Comparison of ENCODE assay signal across 24 mouse cellular contexts in the genomic region with DNA sequence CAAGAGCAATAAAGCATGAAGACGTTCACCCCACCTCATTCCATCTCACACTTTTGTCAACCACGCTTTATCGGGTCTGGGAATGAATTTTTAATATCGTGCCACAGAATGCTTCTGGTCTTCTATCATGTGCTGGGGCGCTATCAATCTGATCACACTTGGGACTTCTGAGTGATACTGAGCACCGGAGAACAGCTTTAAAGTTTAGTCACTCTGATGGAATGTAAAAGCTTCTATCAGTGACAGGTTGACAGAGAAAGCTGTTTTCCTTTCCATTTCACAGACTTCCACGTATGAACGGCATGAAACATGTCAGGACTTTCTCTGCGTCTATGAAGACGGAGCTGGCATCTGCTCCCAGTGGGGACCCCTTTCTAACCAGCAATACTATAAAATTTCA.
A peak's percentile ranks its signal among the peaks of the same experiment; 100 is the strongest.
DNase-seq lines count a peak whose midpoint lies in the region; ATAC-seq and TF ChIP-seq lines count a peak whose summit lies in the region.
"Had no signal": no experiment of that assay in that cellular context is flagged by ENCODE, and none has a peak within 500 bp of the region (broad histone marks: within the 10 kb centered on the region; RNA-seq: fewer than 3 reads in every experiment).

No protein-coding gene starts in this region.

- no peaks in the 10 kb centered on the region for H3K36me3 ChIP-seq in forebrain, embryonic 15.5 days
- no peaks in the 10 kb centered on the region for H3K36me3 ChIP-seq in forebrain, embryonic 10.5 days (replicated peaks)
- H3K36me3 ChIP-seq in heart, embryonic 15.5 days: no peaks in the 10 kb centered on the region
- H3K36me3 ChIP-seq in heart, embryonic 11.5 days (ENCODE audit: control insufficient read depth, insufficient read depth, low read length): no peaks in the 10 kb centered on the region
- no peaks in the 10 kb centered on the region for H3K36me3 ChIP-seq in lung, postnatal 0 days (ENCODE audit: insufficient read depth, low read length)
- H3K36me3 ChIP-seq in neural tube, embryonic 15.5 days: no peaks in the 10 kb centered on the region
- H3K36me3 ChIP-seq: embryonic facial prominence, embryonic 15.5 days; liver, embryonic 13.5 days had no signal

- TF ChIP-seq EP300 in lung, postnatal 0 days (IDR thresholded peaks at IDR 0.05): 0 out of 2 replicates have a peak, but pooled peaks have one; percentile 38

- H3K4me3 ChIP-seq in forebrain, embryonic 15.5 days: no peak overlapping the region
- no peak overlapping the region for H3K4me3 ChIP-seq in forebrain, embryonic 10.5 days
- H3K4me3 ChIP-seq in heart, embryonic 15.5 days: no peak overlapping the region
- no peak overlapping the region for H3K4me3 ChIP-seq in heart, embryonic 11.5 days (ENCODE audit: low read depth, low read length)
- no peak overlapping the region for H3K4me3 ChIP-seq in lung, postnatal 0 days (ENCODE audit: low read depth, low read length)
- no peak overlapping the region for H3K4me3 ChIP-seq in neural tube, embryonic 15.5 days (replicated peaks)
- H3K4me3 ChIP-seq: embryonic facial prominence, embryonic 15.5 days; left cerebral cortex, adult 2 months; liver, embryonic 13.5 days had no signal

- no peak for TF ChIP-seq CTCF in lung, postnatal 0 days (IDR thresholded peaks at IDR 0.05)

- WGBS in forebrain, embryonic 15.5 days: 68% methylated on average over 10 of the region's 10 CpGs
- 93% methylated on average over 10 of the region's 10 CpGs for WGBS in forebrain, embryonic 10.5 days
- 30% methylated on average over 10 of the region's 10 CpGs for WGBS in heart, embryonic 15.5 days
- 35% methylated on average over 10 of the region's 10 CpGs for WGBS in heart, embryonic 11.5 days (ENCODE audit: insufficient replicate concordance)
- 47% methylated on average over 10 of the region's 10 CpGs for WGBS in lung, postnatal 0 days
- whole genome bisulfite sequencing in neural tube, embryonic 15.5 days: 52% methylated on average over 10 of the region's 10 CpGs

- H3K4me2 ChIP-seq in forebrain, embryonic 15.5 days (replicated peaks): no peak overlapping the region
- H3K4me2 ChIP-seq in heart, embryonic 15.5 days: 0 out of 2 replicates have a peak overlapping the region, but pooled peaks have one; percentile 7
- no peak overlapping the region for H3K4me2 ChIP-seq in heart, embryonic 11.5 days
- no peak overlapping the region for H3K4me2 ChIP-seq in lung, postnatal 0 days (replicated peaks; ENCODE audit: low read depth, low read length)
- no peak overlapping the region for H3K4me2 ChIP-seq in neural tube, embryonic 15.5 days
- H3K4me2 ChIP-seq: embryonic facial prominence, embryonic 15.5 days; liver, embryonic 13.5 days had no signal

- no peaks in the 10 kb centered on the region for H3K27me3 ChIP-seq in forebrain, embryonic 15.5 days
- H3K27me3 ChIP-seq in forebrain, embryonic 10.5 days (ENCODE audit: poor library complexity, severe bottlenecking): peaks cover 15% of the 10 kb centered on the region
- no peaks in the 10 kb centered on the region for H3K27me3 ChIP-seq in heart, embryonic 15.5 days
- H3K27me3 ChIP-seq in heart, embryonic 11.5 days (ENCODE audit: control insufficient read depth, insufficient read depth, low read length): no peaks in the 10 kb centered on the region
- no peaks in the 10 kb centered on the region for H3K27me3 ChIP-seq in lung, postnatal 0 days (replicated peaks; ENCODE audit: insufficient read depth, low read length)
- no peaks in the 10 kb centered on the region for H3K27me3 ChIP-seq in neural tube, embryonic 15.5 days (replicated peaks)
- H3K27me3 ChIP-seq: embryonic facial prominence, embryonic 15.5 days; liver, embryonic 13.5 days had no signal

- H3K9me3 ChIP-seq in forebrain, embryonic 15.5 days: no peaks in the 10 kb centered on the region
- no peaks in the 10 kb centered on the region for H3K9me3 ChIP-seq in forebrain, embryonic 10.5 days
- no peaks in the 10 kb centered on the region for H3K9me3 ChIP-seq in heart, embryonic 15.5 days (replicated peaks)
- H3K9me3 ChIP-seq in heart, embryonic 11.5 days (replicated peaks; ENCODE audit: control insufficient read depth, low read length): no peaks in the 10 kb centered on the region
- H3K9me3 ChIP-seq in lung, postnatal 0 days (ENCODE audit: low read length): no peaks in the 10 kb centered on the region
- no peaks in the 10 kb centered on the region for H3K9me3 ChIP-seq in neural tube, embryonic 15.5 days (replicated peaks)
- H3K9me3 ChIP-seq: embryonic facial prominence, embryonic 15.5 days; liver, embryonic 13.5 days had no signal

- H3K4me1 ChIP-seq in forebrain, embryonic 15.5 days: peaks cover 62% of the 10 kb centered on the region
- peaks cover 25% of the 10 kb centered on the region for H3K4me1 ChIP-seq in forebrain, embryonic 10.5 days
- peaks cover 5% of the 10 kb centered on the region; the same call in 1 of the 2 replicates for H3K4me1 ChIP-seq in heart, embryonic 15.5 days (replicated peaks)
- peaks cover 18% of the 10 kb centered on the region for H3K4me1 ChIP-seq in heart, embryonic 11.5 days (ENCODE audit: control insufficient read depth, insufficient read depth, low read length)
- no peaks in the 10 kb centered on the region for H3K4me1 ChIP-seq in lung, postnatal 0 days (ENCODE audit: insufficient read depth, low read depth, low read length)
- peaks cover 31% of the 10 kb centered on the region for H3K4me1 ChIP-seq in neural tube, embryonic 15.5 days
- H3K4me1 ChIP-seq: liver, embryonic 13.5 days had no signal

- H3K9ac ChIP-seq in forebrain, embryonic 15.5 days (replicated peaks): no peak overlapping the region
- no peak overlapping the region for H3K9ac ChIP-seq in heart, embryonic 15.5 days
- no peak overlapping the region for H3K9ac ChIP-seq in heart, embryonic 11.5 days (ENCODE audit: low read depth, low read length)
- H3K9ac ChIP-seq in lung, postnatal 0 days (replicated peaks; ENCODE audit: low read depth): no peak overlapping the region
- H3K9ac ChIP-seq in neural tube, embryonic 15.5 days (replicated peaks): no peak overlapping the region
- H3K9ac ChIP-seq: embryonic facial prominence, embryonic 15.5 days; liver, embryonic 13.5 days had no signal

- ATAC-seq in forebrain, embryonic 15.5 days (replicated peaks): no peak
- no peak for ATAC-seq in heart, embryonic 15.5 days (replicated peaks; ENCODE audit: insufficient number of reproducible peaks, insufficient read depth, low FRiP score, low read depth)
- ATAC-seq in heart, embryonic 11.5 days (replicated peaks; ENCODE audit: insufficient number of reproducible peaks, low FRiP score, low TSS enrichment): no peak
- no peak for ATAC-seq in lung, postnatal 0 days
- ATAC-seq in neural tube, embryonic 15.5 days (ENCODE audit: low FRiP score): no peak
- ATAC-seq: CD4-positive, CD25-positive, alpha-beta regulatory T cell, adult 4 months; inflammation-experienced regulatory T-cells, adult 6 months had no signal

- peak overlapping the region; percentile 66 for H3K27ac ChIP-seq in forebrain, embryonic 15.5 days (replicated peaks)
- H3K27ac ChIP-seq in forebrain, embryonic 10.5 days: no peak overlapping the region
- no peak overlapping the region for H3K27ac ChIP-seq in heart, embryonic 15.5 days
- H3K27ac ChIP-seq in heart, embryonic 11.5 days (ENCODE audit: low read depth, low read length): no peak overlapping the region
- no peak overlapping the region for H3K27ac ChIP-seq in lung, postnatal 0 days (ENCODE audit: low read length)
- peak overlapping the region; percentile 60; the same call in 1 of the 2 replicates for H3K27ac ChIP-seq in neural tube, embryonic 15.5 days (replicated peaks)
- H3K27ac ChIP-seq: left cerebral cortex, adult 2 months; liver, embryonic 13.5 days; macrophage had no signal

- no peak for DNase-seq in forebrain, embryonic 10.5 days (ENCODE audit: extremely low spot score, low spot score)
- peak; percentile 46 for DNase-seq in lung, postnatal 0 days (ENCODE audit: low spot score)
- no peak for DNase-seq in lung, adult 18-20 months
- DNase-seq: adrenal gland, postnatal 14 days; cerebellum, adult 8-10 months; cerebellum, postnatal 36 days; embryo, embryonic 11 days; gastrocnemius, postnatal 10 days; heart, postnatal 10 days; kidney, adult 18-20 months; kidney, postnatal 4 days; layer of hippocampus, adult 9-11 months; liver, embryonic 13.5 days; right cerebral cortex, postnatal 14 days; spleen, adult 18-20 months had no signal

Comparison
In these comparisons a context has a peak if more than half of its experiments do, and no peak if none do; other contexts are left out.
1. H3K27ac ChIP-seq: peak in forebrain, embryonic 15.5 days (single experiment) and neural tube, embryonic 15.5 days (single experiment); none in forebrain, embryonic 10.5 days (single experiment), heart, embryonic 15.5 days (single experiment), heart, embryonic 11.5 days (single experiment) and lung, postnatal 0 days (single experiment).